Comparison of ENCODE assay signal across 24 mouse cellular contexts in the genomic region with DNA sequence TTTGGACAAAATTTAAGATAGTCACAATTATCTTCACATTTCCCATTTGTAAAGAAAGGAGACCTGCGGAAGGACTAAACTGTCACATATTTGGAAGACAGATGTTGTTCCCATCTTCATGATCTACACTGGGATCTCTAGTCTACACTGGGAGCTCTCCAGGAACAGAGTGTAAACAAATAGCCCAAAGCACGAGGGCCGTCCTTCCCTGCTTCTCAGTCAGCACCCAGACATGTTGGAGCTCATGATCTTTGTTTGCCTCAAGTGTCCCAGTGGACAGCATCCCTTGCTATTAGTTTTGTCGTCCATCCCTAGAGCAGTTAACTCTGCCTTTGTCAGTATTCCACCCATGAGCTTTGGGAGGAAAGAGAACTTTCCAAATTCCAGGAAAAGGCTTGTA. TPM values are rescaled to one million over a fixed set of nuclear protein-coding genes. Genes with fewer than 3 reads are reported as not detected.
"Had no signal": no experiment of that assay in that cellular context is flagged by ENCODE, and none has a peak within 500 bp of the region (broad histone marks: within the 10 kb centered on the region; RNA-seq: fewer than 3 reads in every experiment).

No protein-coding gene starts in this region.

- H3K9ac ChIP-seq: limb, embryonic 12.5 days; limb, embryonic 15.5 days had no signal

- H3K4me2 ChIP-seq: limb, embryonic 12.5 days; limb, embryonic 15.5 days; midbrain, embryonic 11.5 days had no signal

- DNase-seq: kidney, adult 2 months; kidney, postnatal 25 days; layer of hippocampus, adult 9-11 months; lung, adult 2 months; lung, postnatal 14 days; lung, postnatal 4 days; midbrain, embryonic 14.5 days; right cerebral cortex, adult 18-20 months; right cerebral cortex, postnatal 14 days; right cerebral cortex, postnatal 4 days; thymus, adult 2 months; thymus, postnatal 14 days; thymus, postnatal 4 days had no signal

- ATAC-seq: intestine, postnatal 0 days had no signal

- H3K9me3 ChIP-seq: limb, embryonic 12.5 days; limb, embryonic 15.5 days had no signal

- H3K36me3 ChIP-seq: limb, embryonic 12.5 days; limb, embryonic 15.5 days had no signal

- H3K27ac ChIP-seq: kidney, postnatal 0 days; layer of hippocampus, adult 2 months; limb, embryonic 12.5 days; limb, embryonic 15.5 days; stomach, postnatal 0 days had no signal

- H3K4me3 ChIP-seq: layer of hippocampus, adult 2 months; limb, embryonic 12.5 days; limb, embryonic 15.5 days had no signal

RNA-seq across cellular contexts. Expression of a gene that starts 4.4 kb away (rescaled TPM):
- total RNA-seq: layer of hippocampus, adult 2 months; left cerebral cortex, adult 18-20 months; left cerebral cortex, postnatal 25 days; midbrain, postnatal 0 days had no signal
- polyA plus RNA-seq: neural tube, embryonic 14.5 days had no signal
